Mouse (Mus musculus): Measurements from ENCODE around the gene Slbp. TPM values are rescaled to one million over a fixed set of nuclear protein-coding genes. Genes with fewer than 3 reads are reported as not detected.

Gene Slbp
- total RNA-seq (2023): 10 to 100 TPM; 80.7 to 94.5 TPM

DNA sequence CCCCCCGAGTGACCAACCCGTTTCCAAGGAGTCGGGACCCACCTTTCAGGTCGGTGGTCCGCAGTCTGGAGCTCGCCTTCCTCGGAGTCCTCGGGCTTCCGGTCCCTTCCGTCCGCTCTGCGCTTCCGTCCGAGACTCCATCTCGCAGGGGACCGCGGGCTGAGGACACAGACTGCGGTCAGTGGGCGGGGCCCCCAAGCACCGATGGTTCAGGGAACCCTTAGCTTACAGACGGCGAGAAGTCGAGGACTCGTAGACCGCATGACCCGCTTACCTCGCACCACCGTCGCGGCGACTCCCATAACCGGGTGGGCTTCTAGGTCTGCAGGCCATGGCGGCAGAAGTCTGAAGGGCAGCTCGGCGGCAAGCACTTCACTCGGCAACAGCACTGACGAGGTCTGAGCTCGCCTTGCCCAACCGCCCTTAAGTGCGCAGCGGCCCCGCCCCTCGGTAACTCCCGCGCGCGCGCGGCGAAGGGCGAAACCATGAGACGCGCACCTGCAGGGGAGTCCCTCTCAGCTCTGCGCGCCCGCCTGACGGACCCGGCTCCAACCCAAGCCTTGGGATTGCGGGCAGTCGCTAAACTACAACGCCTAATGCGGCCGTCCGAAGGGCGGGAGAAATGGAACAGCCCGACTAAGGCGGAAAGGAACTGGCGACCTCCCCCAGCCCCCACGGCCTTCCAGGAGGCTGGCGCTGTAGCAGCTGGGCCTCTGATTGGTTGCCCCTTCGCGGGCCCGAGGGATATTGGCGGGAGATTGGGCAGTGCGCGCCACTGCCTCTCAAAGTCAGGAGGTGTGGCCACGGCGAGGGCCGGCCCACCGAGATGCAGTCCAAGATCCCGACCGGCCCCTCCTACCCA lies at the start of gene Slbp:
TSS of gene Slbp (minus strand) at position 654 of the 862 bp plus-strand sequence.

GRCm38 (mm10) chr5:33657787-33658663 lies 5.7 kb upstream of the Slbp start, which contains the start of the genes Tacc3 and Tmem129:
Gene Tacc3, plus strand, starts transcription at chr5:33658128.
Gene Tmem129, minus strand, starts transcription at chr5:33658416.

DNA sequence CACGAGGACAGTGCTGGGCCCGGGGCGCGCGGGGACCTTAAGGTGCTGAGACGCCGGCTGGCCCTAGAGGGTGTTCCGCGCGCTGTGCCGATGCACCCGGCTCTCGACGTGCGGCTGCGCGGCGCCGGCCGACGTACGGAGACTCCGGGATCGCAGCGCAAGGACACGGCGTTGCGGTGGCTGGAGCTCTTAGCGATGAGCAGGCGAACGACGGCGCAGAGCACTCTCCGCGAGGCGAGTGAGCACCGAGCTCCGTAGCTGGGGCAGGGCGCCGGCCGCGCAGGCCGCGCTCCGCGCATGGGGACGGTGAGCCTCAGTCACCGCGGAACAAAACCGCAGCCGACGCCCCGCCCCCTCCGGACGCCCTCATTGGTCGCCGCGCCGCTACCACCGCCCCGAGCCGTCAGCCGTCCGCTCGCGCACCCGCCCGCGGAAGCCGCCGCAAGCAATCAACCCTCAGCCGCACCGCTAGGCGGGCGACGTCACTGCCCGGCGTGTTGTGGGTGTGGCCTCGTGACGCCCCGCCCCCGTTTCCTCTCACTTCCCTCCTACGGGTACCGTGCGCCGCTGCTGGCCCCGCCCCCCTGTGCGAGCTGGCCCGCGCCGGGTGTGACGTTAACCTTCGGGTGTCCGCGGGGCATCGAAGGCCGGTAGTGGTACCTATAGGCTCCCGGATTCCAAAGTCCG lies 22.9 kb downstream of the Slbp start, which contains the start of the genes Fam53a and Gm9903:
TSS of gene Fam53a (minus strand) at position 335 of the 687 bp plus-strand sequence.
TSS of gene Gm9903 (plus strand) at position 625 of the 687 bp plus-strand sequence.

Other genes with a start within 250 kb of the Slbp start
- gene Nkx1-1, start 218.6 kb downstream of the Slbp start, total RNA-seq (2023): not detected
- 10 to 100 TPM; 10.6 to 11.6 TPM for gene Fam53a, start 22.9 kb downstream of the Slbp start, total RNA-seq (2023)
- under 1 TPM in 1 of 2 experiments, not detected in 1; 0.47 TPM for gene Gm9903, start 22.6 kb downstream of the Slbp start, total RNA-seq (2023)
- 10 to 100 TPM; 61.8 to 66.1 TPM for gene Tacc3, start 5.6 kb upstream of the Slbp start, total RNA-seq (2023)
- gene Tmem129, start 5.8 kb upstream of the Slbp start, total RNA-seq (2023): 1 to 10 TPM; 8.7 to 9.4 TPM
- under 1 TPM in 1 of 2 experiments, not detected in 1; 0.36 TPM for gene Fgfr3, start 69.1 kb upstream of the Slbp start, total RNA-seq (2023)
- gene Letm1, start 130.2 kb upstream of the Slbp start, total RNA-seq (2023): 10 to 100 TPM; 30.1 to 35.7 TPM
- 10 to 100 TPM; 64.7 to 82.5 TPM for gene Nsd2, start 168.2 kb upstream of the Slbp start, total RNA-seq (2023)

Data from neutrophil, adult 59 days (primary cell).